Mouse (Mus musculus) limb, embryonic 14.5 days (tissue): ENCODE results near the gene 3110009E18Rik. TPM values are rescaled to one million over a fixed set of nuclear protein-coding genes. Genes with fewer than 3 reads are reported as not detected.

Experiments
- ATAC-seq: fragments of 200-750 bp; cut with Nextera tagmentation; 2 replicates; pipeline ENCODE4 v1.8.0; 2017; ENCODE audit warnings: low read depth, moderate number of reproducible peaks, moderate TSS enrichment; ENCODE audit not compliant: low FRiP score
- DNase-seq: peaks from one replicate; pipeline ENCODE4 v3.0.0-alpha.2; 2015; ENCODE audit warnings: low spot score
- H3K27ac ChIP-seq: fragments of 300-500 bp; sonication (generic); replicated peaks from 2 replicates; pipeline ENCODE4 v1.5.1; 2014; ENCODE audit warnings: low read depth, mild to moderate bottlenecking, low read length, moderate library complexity, mixed read lengths
- H3K27me3 ChIP-seq: fragments of 300-500 bp; sonication (generic); 2 replicates; pipeline ENCODE4 v1.6.1; 2014; ENCODE audit warnings: low read length, mixed read lengths; ENCODE audit not compliant: control insufficient read depth, insufficient read depth
- H3K36me3 ChIP-seq: fragments of 300-500 bp; sonication (generic); 2 replicates; pipeline ENCODE4 v1.6.1; 2014; ENCODE audit warnings: mild to moderate bottlenecking, low read length, moderate library complexity, mixed read lengths; ENCODE audit not compliant: control insufficient read depth, insufficient read depth
- H3K4me1 ChIP-seq: fragments of 300-500 bp; sonication (generic); 2 replicates; pipeline ENCODE4 v1.6.1; 2014; ENCODE audit warnings: antibody characterized with exemption, low read length, mixed read lengths; ENCODE audit not compliant: control insufficient read depth, insufficient read depth
- H3K4me2 ChIP-seq: fragments of 300-500 bp; sonication (generic); replicated peaks from 2 replicates; pipeline ENCODE4 v1.6.1; 2014; ENCODE audit warnings: low read depth, mild to moderate bottlenecking, low read length, moderate library complexity; ENCODE audit not compliant: severe bottlenecking
- H3K4me3 ChIP-seq: fragments of 300-500 bp; sonication (generic); replicated peaks from 2 replicates; pipeline ENCODE4 v1.5.1; 2014; ENCODE audit warnings: low read length
- H3K9ac ChIP-seq: fragments of 300-500 bp; sonication (generic); 2 replicates; pipeline ENCODE4 v1.6.1; 2014; ENCODE audit warnings: mild to moderate bottlenecking, low read depth, low read length, moderate library complexity; ENCODE audit not compliant: severe bottlenecking
- H3K9me3 ChIP-seq: fragments of 300-500 bp; sonication (generic); 2 replicates; pipeline ENCODE4 v1.6.1; 2016; ENCODE audit warnings: low read length; ENCODE audit not compliant: control insufficient read depth
- POLR2A ChIP-seq: fragments of 200-500 bp; IDR thresholded peaks from 2 replicates; pipeline ENCODE4 v1.8.0; 2012; ENCODE audit warnings: inconsistent platforms, mild to moderate bottlenecking, moderate library complexity, borderline replicate concordance; ENCODE audit not compliant: insufficient read depth, insufficient read length; ENCODE audit errors: extremely low read depth
- WGBS: fragments of 180-500 bp; shearing (Covaris S2); extraction: QIAGEN DNeasy Blood & Tissue Kit; methylation state at CpG from one replicate; pipeline ENCODE4 v1.1.7; 2014; 5-methylcytosine and 5-hydroxymethylcytosine counted together
- polyA plus RNA-seq, 2 experiments: library from polyadenylated mRNA; depleted of rRNA in 1 of 2; stranded (reverse) in 1 of 2; unstranded in 1 of 2; fragments of >200 nt; fragmentation: Nextera tagmentation in 1 of 2; extraction: Ambion mirVana in 1 of 2; gene quantifications; 2 replicates each; pipeline versions ENCODE4 v1.2.1 to v1.2.3; 2012 to 2014

Gene 3110009E18Rik
- polyA plus RNA-seq, 2 experiments, result 11.4 to 20.9 TPM

- no peak overlapping the region for H3K4me3 ChIP-seq
- H3K9me3 ChIP-seq, result no peaks in the 10 kb centered on the region
- H3K4me2 ChIP-seq, result no peak overlapping the region
- no peak overlapping the region for H3K27ac ChIP-seq
- DNase-seq, result no peak
- no peaks in the 10 kb centered on the region for H3K36me3 ChIP-seq
- ATAC-seq, result no peak
- no peak overlapping the region for H3K9ac ChIP-seq
- WGBS, result 95% methylated on average over 8 of the region's 8 CpGs
- peaks cover 10% of the 10 kb centered on the region for H3K4me1 ChIP-seq
- no peaks in the 10 kb centered on the region for H3K27me3 ChIP-seq
- TF ChIP-seq POLR2A, result no peak
Observed at GRCm38 (mm10) chr1:120122634-120123383, 1.8 kb downstream of the 3110009E18Rik start.

DNA sequence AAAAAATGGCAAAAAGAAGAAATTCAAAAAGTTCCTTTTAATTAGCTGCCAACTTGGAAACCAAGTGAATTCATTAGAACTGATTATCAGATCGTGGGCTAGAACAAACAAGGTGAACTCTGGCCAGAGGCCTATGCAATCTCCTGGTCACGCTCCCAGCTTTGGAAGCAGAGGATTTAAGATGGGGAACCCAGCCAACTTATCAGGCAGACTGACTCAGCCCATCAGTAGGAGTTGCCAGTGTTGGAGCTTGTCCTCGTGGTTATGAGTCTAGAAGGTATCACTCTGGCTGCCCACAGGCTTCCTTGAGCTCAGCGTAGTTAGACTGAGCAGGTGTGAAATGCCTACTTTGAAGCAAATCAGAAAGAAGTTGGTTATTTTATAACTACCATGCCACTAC, 3.9 kb downstream of the 3110009E18Rik start:
- H3K9me3 ChIP-seq, result no peaks in the 10 kb centered on the region
- H3K27ac ChIP-seq, result no peak overlapping the region
- 84% methylated on average over 4 of the region's 4 CpGs for WGBS
- H3K4me2 ChIP-seq, result no peak overlapping the region
- no peak overlapping the region for H3K9ac ChIP-seq
- H3K4me1 ChIP-seq, result peaks cover 4% of the 10 kb centered on the region
- no peak for TF ChIP-seq POLR2A
- ATAC-seq (no peak), DNase-seq (no peak)
- no peaks in the 10 kb centered on the region for H3K27me3 ChIP-seq
- H3K36me3 ChIP-seq, result 0 out of 2 replicates have a peak, but pooled peaks cover 3% of the 10 kb centered on the region
- no peak overlapping the region for H3K4me3 ChIP-seq

DNA sequence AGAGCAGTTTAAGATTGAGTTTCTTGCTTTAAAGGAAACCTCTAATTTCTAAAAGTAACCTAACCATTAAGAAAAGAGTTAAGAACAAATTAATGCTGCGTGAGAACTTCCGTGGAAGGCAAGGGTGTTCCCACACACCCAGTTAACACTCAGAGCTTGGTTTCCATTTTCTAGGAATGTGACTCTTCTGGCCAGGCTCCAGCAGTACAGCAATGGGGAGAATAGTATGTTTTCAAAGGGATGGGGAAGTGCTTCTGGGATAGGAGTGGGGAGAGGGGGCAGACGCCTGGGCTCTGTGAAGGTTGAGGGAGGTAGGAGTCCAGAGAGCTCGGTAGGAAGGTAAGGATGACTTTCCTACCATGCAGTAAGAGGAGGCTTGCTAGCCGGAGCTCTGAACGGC, 4.5 kb downstream of the 3110009E18Rik start:
- H3K27me3 ChIP-seq, result no peaks in the 10 kb centered on the region
- ATAC-seq, result no peak
- TF ChIP-seq POLR2A, result no peak
- H3K4me1 ChIP-seq, result no peaks in the 10 kb centered on the region
- no peak overlapping the region for H3K4me3 ChIP-seq
- no peak for DNase-seq
- H3K4me2 ChIP-seq, result no peak overlapping the region
- 63% methylated on average over 6 of the region's 6 CpGs for WGBS
- no peak overlapping the region for H3K27ac ChIP-seq
- H3K36me3 ChIP-seq, result 0 out of 2 replicates have a peak, but pooled peaks cover 3% of the 10 kb centered on the region
- no peaks in the 10 kb centered on the region for H3K9me3 ChIP-seq
- no peak overlapping the region for H3K9ac ChIP-seq

GRCm38 (mm10) chr1:120126318-120126717, 5.3 kb downstream of the 3110009E18Rik start:
- TF ChIP-seq POLR2A, result no peak
- Histone ChIP-seq H3K4me2 (no peak overlapping the region), H3K4me1 (no peaks in the 10 kb centered on the region), H3K9ac (no peak overlapping the region), H3K4me3 (no peak overlapping the region), H3K9me3 (no peaks in the 10 kb centered on the region), H3K27ac (no peak overlapping the region), H3K36me3 (0 out of 2 replicates have a peak, but pooled peaks cover 3% of the 10 kb centered on the region), H3K27me3 (no peaks in the 10 kb centered on the region)
- ATAC-seq, result no peak
- no peak for DNase-seq
- 75% methylated on average over 9 of the region's 9 CpGs for WGBS

GRCm38 (mm10) chr1:120132376-120132775, 11.4 kb downstream of the 3110009E18Rik start:
- WGBS, result 94% methylated on average over 1 of the region's 1 CpGs
- ATAC-seq, result no peak

More at GRCm38 (mm10) chr1:120132376-120132775, 11.4 kb downstream of the 3110009E18Rik start:
- Histone ChIP-seq H3K4me2 (no peak overlapping the region), H3K36me3 (0 out of 2 replicates have a peak, but pooled peaks cover 3% of the 10 kb centered on the region), H3K27me3 (no peaks in the 10 kb centered on the region), H3K4me3 (no peak overlapping the region), H3K9me3 (no peaks in the 10 kb centered on the region), H3K9ac (no peak overlapping the region), H3K27ac (no peak overlapping the region), H3K4me1 (no peaks in the 10 kb centered on the region)
- DNase-seq, result no peak
- no peak for TF ChIP-seq POLR2A
